Comparison of ENCODE assay signal across 8 mouse cellular contexts in genomic region chr11:85759634-85760439, GRCm38 (mm10).
A peak's percentile ranks its signal among the peaks of the same experiment; 100 is the strongest.
DNase-seq lines count a peak whose midpoint lies in the region; TF ChIP-seq lines count a peak whose summit lies in the region.

No protein-coding gene starts in this region.

- TF ChIP-seq POLR2A in kidney, adult 2 months (IDR thresholded peaks at IDR 0.05; ENCODE audit: low read depth, low read length), result no peak
- TF ChIP-seq POLR2A in thymus, adult 2 months (IDR thresholded peaks at IDR 0.05; ENCODE audit: control insufficient read depth, extremely low read depth, insufficient read depth, low read length, poor library complexity), result no peak

- H3K4me3 ChIP-seq in kidney, adult 2 months (ENCODE audit: insufficient read depth, low read depth, low read length), result no peak overlapping the region
- H3K4me3 ChIP-seq in thymus, adult 2 months (ENCODE audit: control insufficient read depth, insufficient read depth, low read length), result no peak overlapping the region

- H3K4me1 ChIP-seq in kidney, adult 2 months (ENCODE audit: control insufficient read depth, insufficient read depth, low read length), result peaks cover 11% of the 10 kb centered on the region; the same call in 1 of the 2 replicates
- H3K4me1 ChIP-seq in thymus, adult 2 months (replicated peaks; ENCODE audit: control insufficient read depth, insufficient read depth, low read length), result peaks cover 7% of the 10 kb centered on the region

- H3K36me3 ChIP-seq in kidney, adult 2 months (ENCODE audit: control insufficient read depth, insufficient read depth, low read length), result no peaks in the 10 kb centered on the region
- no peaks in the 10 kb centered on the region for H3K36me3 ChIP-seq in thymus, adult 2 months (ENCODE audit: control insufficient read depth, insufficient read depth, low read length)

- H3K27ac ChIP-seq in kidney, adult 2 months (ENCODE audit: insufficient read depth, low read depth, low read length), result no peak overlapping the region
- no peak overlapping the region for H3K27ac ChIP-seq in thymus, adult 2 months (ENCODE audit: control insufficient read depth, insufficient read depth, low read length)

- H3K27me3 ChIP-seq in kidney, adult 2 months (replicated peaks; ENCODE audit: control insufficient read depth, insufficient read depth, low read length), result no peaks in the 10 kb centered on the region
- H3K27me3 ChIP-seq in thymus, adult 2 months (ENCODE audit: control insufficient read depth, insufficient read depth, low read length), result no peaks in the 10 kb centered on the region

- no peak for TF ChIP-seq CTCF in kidney, adult 2 months (conservative IDR thresholded peaks at IDR 0.05; ENCODE audit: insufficient read depth, insufficient read length, low read depth, low read length)
- no peak for TF ChIP-seq CTCF in thymus, adult 2 months (IDR thresholded peaks at IDR 0.05; ENCODE audit: borderline replicate concordance, control insufficient read depth, extremely low read depth, insufficient read depth, low read length, poor library complexity)

- WGBS in kidney, adult 2 months, result 78% methylated on average over 14 of the region's 14 CpGs
- WGBS in thymus, adult 2 months, result 90% methylated on average over 14 of the region's 14 CpGs

- peak; percentile 6 for DNase-seq in kidney, adult 2 months
- no peak for DNase-seq in kidney, adult 9 months
- peak; percentile 21 for DNase-seq in 3T3-L1 (ENCODE audit: low read depth, low spot score)
- DNase-seq in gastrocnemius, adult 18-20 months (ENCODE audit: low spot score), result peak; percentile 52
- DNase-seq in heart, postnatal 4 days, result peak; percentile 48
- no peak for DNase-seq in thymus, adult 2 months
- no peak for DNase-seq in cerebellum, adult 8-10 months
- no peak for DNase-seq in lung, postnatal 10 days

Comparison
In these comparisons a context has a peak if more than half of its experiments do, and no peak if none do; other contexts are left out.
1. DNase-seq: peak in kidney, adult 2 months (single experiment), 3T3-L1 (single experiment), gastrocnemius, adult 18-20 months (single experiment) and heart, postnatal 4 days (single experiment); none in kidney, adult 9 months (single experiment), thymus, adult 2 months (single experiment), cerebellum, adult 8-10 months (single experiment) and lung, postnatal 10 days (single experiment).